Mouse (Mus musculus) CH12F3 (cell line): ENCODE measurements around the gene Olfr130.

Experiments
- in situ Hi-C: fragments of 300-500 bp; cut with MboI; formaldehyde crosslinking; loops from 2 replicates; pipeline ENCODE4 v1.14.3; 2020; ENCODE audit warnings: low sequenced_read_pairs

Olfr130 gene

GRCm38 (mm10) chr17:38063621-38064020 is at the start of gene Olfr130:
Olfr130 (plus strand) TSS chr17:38063921.
- in situ Hi-C loops, result no loop called here

- in situ Hi-C loops, result no loop called here
These were observed 47.4 kb upstream of the Olfr130 start for GRCm38 (mm10) chr17:38016341-38016740.

- in situ Hi-C loops, result no loop called here
These were observed 37.4 kb upstream of the Olfr130 start for GRCm38 (mm10) chr17:38026297-38026696.

GRCm38 (mm10) chr17:38059979-38060378 is 3.7 kb upstream of the Olfr130 start, which contains the start of gene Olfr129:
Olfr129 (minus strand) TSS chr17:38060079.
- in situ Hi-C loops, result no loop called here

GRCm38 (mm10) chr17:38082364-38082763 is 18.6 kb downstream of the Olfr130 start:
- in situ Hi-C loops, result no loop called here

DNA sequence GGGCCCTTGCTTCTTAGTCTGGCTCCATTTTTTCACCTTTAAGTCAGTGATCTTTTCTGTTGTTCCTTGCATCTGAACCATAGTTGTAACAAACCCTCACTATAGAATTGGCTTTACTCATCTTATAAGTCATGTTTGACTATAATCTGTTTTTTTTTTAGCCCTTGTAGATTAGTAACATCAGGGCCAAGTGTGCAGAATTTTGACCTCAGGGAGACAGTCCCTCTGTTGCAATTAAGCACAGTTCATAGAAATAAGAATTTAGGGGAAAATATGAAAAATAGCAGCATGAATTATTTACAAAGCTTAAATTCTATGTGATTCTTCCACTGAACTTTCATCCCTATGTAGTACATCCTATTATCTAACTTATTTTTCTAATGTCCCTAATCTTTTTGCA is 24.9 kb downstream of the Olfr130 start, which contains the start of gene Olfr131:
Gene Olfr131 (minus strand): TSS at position 101 of the 400 bp plus-strand sequence.
- in situ Hi-C loops, result no loop called here
